Mouse (Mus musculus): ENCODE data around the gene Ccdc114. TPM values are rescaled to one million over a fixed set of nuclear protein-coding genes. Genes with fewer than 3 reads are reported as not detected.
"Not testable (repeated sequence)": the region's sequence is repeated elsewhere in the genome, so short reads cannot be mapped to it uniquely, and the experiment has no call there.

Ccdc114 gene
- polyA plus RNA-seq (2015; fragmentation: Nextera tagmentation; extraction: Ambion mirVana), result 1.7 and 2.3 TPM in 2 replicates

GRCm38 (mm10) chr7:45923762-45924428 lies at the start of gene Ccdc114:
Gene Ccdc114 (plus strand): TSS chr7:45924072.
- 11% methylated on average over 24 of the region's 24 CpGs for WGBS
- Histone ChIP-seq H3K9ac (ENCODE audit: low read length) (peak within 1 kb of the TSS; percentile 59), H3K4me1 (replicated peaks; ENCODE audit: control insufficient read depth, insufficient read depth) (peaks cover 8% of the 10 kb centered on the region; the same call in 1 of the 2 replicates), H3K36me3 (ENCODE audit: control insufficient read depth, insufficient read depth, low read length) (no peaks in the 10 kb centered on the region), H3K27ac (replicated peaks) (peak within 1 kb of the TSS; percentile 95), H3K4me2 (replicated peaks; ENCODE audit: low read depth) (peak within 1 kb of the TSS; percentile 56), H3K27me3 (ENCODE audit: control insufficient read depth, insufficient read depth, low read length) (no peaks in the 10 kb centered on the region), H3K4me3 (ENCODE audit: low read depth, low read length) (peak within 1 kb of the TSS; percentile 51), H3K9me3 (ENCODE audit: control insufficient read depth, low read length) (no peaks in the 10 kb centered on the region)
- DNase-seq (ENCODE audit: low spot score), result peak; percentile 80
- peak; percentile 78 for ATAC-seq (ENCODE audit: low FRiP score, low TSS enrichment)
- TF ChIP-seq EP300 (optimal IDR thresholded peaks at IDR 0.05), result no peak

GRCm38 (mm10) chr7:45876895-45877294 lies 47.0 kb upstream of the Ccdc114 start:
- Histone ChIP-seq H3K4me1 (replicated peaks; ENCODE audit: control insufficient read depth, insufficient read depth) (peaks cover 3% of the 10 kb centered on the region), H3K9ac (ENCODE audit: low read length) (no peak overlapping the region), H3K4me2 (replicated peaks; ENCODE audit: low read depth) (no peak overlapping the region), H3K36me3 (ENCODE audit: control insufficient read depth, insufficient read depth, low read length) (peaks cover 48% of the 10 kb centered on the region), H3K27ac (replicated peaks) (no peak overlapping the region), H3K4me3 (ENCODE audit: low read depth, low read length) (no peak overlapping the region), H3K9me3 (ENCODE audit: control insufficient read depth, low read length) (no peaks in the 10 kb centered on the region), H3K27me3 (ENCODE audit: control insufficient read depth, insufficient read depth, low read length) (no peaks in the 10 kb centered on the region)
- TF ChIP-seq EP300 (optimal IDR thresholded peaks at IDR 0.05), result no peak
- TF ChIP-seq CTCF (IDR thresholded peaks at IDR 0.05; ENCODE audit: low read depth), result no peak
- WGBS, result 95% methylated on average over 7 of the region's 7 CpGs
- ATAC-seq (ENCODE audit: low FRiP score, low TSS enrichment), result no peak
- DNase-seq (ENCODE audit: low spot score), result no peak

GRCm38 (mm10) chr7:45878278-45878677 lies 45.6 kb upstream of the Ccdc114 start, which contains the start of gene Grin2d:
Gene Grin2d (minus strand): TSS chr7:45878378.
- peaks cover 59% of the 10 kb centered on the region for H3K36me3 ChIP-seq (ENCODE audit: control insufficient read depth, insufficient read depth, low read length)
- WGBS, result 84% methylated on average over 1 of the region's 1 CpGs
- not testable (repeated sequence) for DNase-seq (ENCODE audit: low spot score)

GRCm38 (mm10) chr7:45880531-45880930 lies 43.3 kb upstream of the Ccdc114 start:
- 98% methylated on average over 4 of the region's 4 CpGs for WGBS
- no peak for ATAC-seq (ENCODE audit: low FRiP score, low TSS enrichment)

More at GRCm38 (mm10) chr7:45878278-45878677, 45.6 kb upstream of the Ccdc114 start, which contains the start of gene Grin2d:
- ATAC-seq (ENCODE audit: low FRiP score, low TSS enrichment); H3K27ac ChIP-seq (replicated peaks); H3K4me2 ChIP-seq (replicated peaks; ENCODE audit: low read depth); H3K4me3 ChIP-seq (ENCODE audit: low read depth, low read length); H3K9ac ChIP-seq (ENCODE audit: low read length); H3K9me3 ChIP-seq (ENCODE audit: control insufficient read depth, low read length); H3K27me3 ChIP-seq (ENCODE audit: control insufficient read depth, insufficient read depth, low read length); H3K4me1 ChIP-seq (replicated peaks; ENCODE audit: control insufficient read depth, insufficient read depth): not testable (repeated sequence)

GRCm38 (mm10) chr7:45881011-45881410 lies 42.9 kb upstream of the Ccdc114 start:
- Histone ChIP-seq H3K4me1 (replicated peaks; ENCODE audit: control insufficient read depth, insufficient read depth) (no peaks in the 10 kb centered on the region), H3K4me3 (ENCODE audit: low read depth, low read length) (no peak overlapping the region), H3K9ac (ENCODE audit: low read length) (no peak overlapping the region), H3K4me2 (replicated peaks; ENCODE audit: low read depth) (no peak overlapping the region), H3K9me3 (ENCODE audit: control insufficient read depth, low read length) (no peaks in the 10 kb centered on the region), H3K27me3 (ENCODE audit: control insufficient read depth, insufficient read depth, low read length) (no peaks in the 10 kb centered on the region), H3K36me3 (ENCODE audit: control insufficient read depth, insufficient read depth, low read length) (peaks cover 58% of the 10 kb centered on the region), H3K27ac (replicated peaks) (no peak overlapping the region)
- WGBS, result 91% methylated on average over 2 of the region's 2 CpGs
- DNase-seq (ENCODE audit: low spot score) (no peak), ATAC-seq (ENCODE audit: low FRiP score, low TSS enrichment) (no peak)
- no peak for TF ChIP-seq CTCF (IDR thresholded peaks at IDR 0.05; ENCODE audit: low read depth)
- TF ChIP-seq EP300 (optimal IDR thresholded peaks at IDR 0.05), result no peak

More at GRCm38 (mm10) chr7:45880531-45880930, 43.3 kb upstream of the Ccdc114 start:
- no peak overlapping the region for H3K9ac ChIP-seq (ENCODE audit: low read length)
- H3K27ac ChIP-seq (replicated peaks), result no peak overlapping the region
- H3K4me2 ChIP-seq (replicated peaks; ENCODE audit: low read depth), result no peak overlapping the region
- H3K9me3 ChIP-seq (ENCODE audit: control insufficient read depth, low read length), result no peaks in the 10 kb centered on the region
- no peak for TF ChIP-seq CTCF (IDR thresholded peaks at IDR 0.05; ENCODE audit: low read depth)
- TF ChIP-seq EP300 (optimal IDR thresholded peaks at IDR 0.05), result no peak
- no peaks in the 10 kb centered on the region for H3K27me3 ChIP-seq (ENCODE audit: control insufficient read depth, insufficient read depth, low read length)
- no peaks in the 10 kb centered on the region; the same call in 1 of the 2 replicates for H3K4me1 ChIP-seq (replicated peaks; ENCODE audit: control insufficient read depth, insufficient read depth)
- peaks cover 63% of the 10 kb centered on the region for H3K36me3 ChIP-seq (ENCODE audit: control insufficient read depth, insufficient read depth, low read length)
- no peak for DNase-seq (ENCODE audit: low spot score)
- H3K4me3 ChIP-seq (ENCODE audit: low read depth, low read length), result no peak overlapping the region

- no peak overlapping the region for H3K4me2 ChIP-seq (replicated peaks; ENCODE audit: low read depth)
- no peak for TF ChIP-seq EP300 (optimal IDR thresholded peaks at IDR 0.05)
- no peak for TF ChIP-seq CTCF (IDR thresholded peaks at IDR 0.05; ENCODE audit: low read depth)
- no peaks in the 10 kb centered on the region for H3K27me3 ChIP-seq (ENCODE audit: control insufficient read depth, insufficient read depth, low read length)
- H3K9me3 ChIP-seq (ENCODE audit: control insufficient read depth, low read length), result no peaks in the 10 kb centered on the region
- H3K27ac ChIP-seq (replicated peaks), result no peak overlapping the region
- H3K4me3 ChIP-seq (ENCODE audit: low read depth, low read length), result no peak overlapping the region
- H3K9ac ChIP-seq (ENCODE audit: low read length), result no peak overlapping the region
- DNase-seq (ENCODE audit: low spot score), result no peak
- no peak for ATAC-seq (ENCODE audit: low FRiP score, low TSS enrichment)
- 45% methylated on average over 3 of the region's 3 CpGs for WGBS
- no peaks in the 10 kb centered on the region for H3K4me1 ChIP-seq (replicated peaks; ENCODE audit: control insufficient read depth, insufficient read depth)
- peaks cover 20% of the 10 kb centered on the region for H3K36me3 ChIP-seq (ENCODE audit: control insufficient read depth, insufficient read depth, low read length)
Observed at GRCm38 (mm10) chr7:45887246-45887645, 36.6 kb upstream of the Ccdc114 start.
